Mouse (Mus musculus) kidney, adult 11 months (tissue): ENCODE results near the gene Pced1a.

Source experiments
- DNase-seq: peaks from one replicate; pipeline ENCODE4 v3.0.0; 2022

Pced1a gene

DNA sequence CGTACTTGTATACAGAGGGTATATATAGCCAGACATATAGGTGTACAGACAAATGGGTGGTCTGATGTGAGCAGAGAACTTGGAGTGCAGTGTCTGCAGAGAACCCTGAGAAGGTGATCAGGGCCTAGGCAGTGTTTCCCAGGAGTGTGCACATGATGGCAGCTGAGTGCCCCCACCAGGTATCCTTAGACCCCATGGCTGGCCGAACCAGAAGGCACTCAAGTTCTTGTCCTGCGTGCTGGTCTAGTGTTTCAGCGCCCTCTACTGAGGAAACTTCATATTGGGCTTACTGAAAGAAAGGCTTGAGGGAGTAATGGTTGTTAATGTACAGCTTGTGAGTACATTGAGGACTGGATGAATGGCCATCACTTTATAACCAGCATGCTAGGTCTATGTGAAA lies 8.7 kb upstream of the Pced1a start:
- no peak for DNase-seq

GRCm38 (mm10) chr2:130432157-130432556 lies 7.7 kb upstream of the Pced1a start:
- DNase-seq, result no peak

DNA sequence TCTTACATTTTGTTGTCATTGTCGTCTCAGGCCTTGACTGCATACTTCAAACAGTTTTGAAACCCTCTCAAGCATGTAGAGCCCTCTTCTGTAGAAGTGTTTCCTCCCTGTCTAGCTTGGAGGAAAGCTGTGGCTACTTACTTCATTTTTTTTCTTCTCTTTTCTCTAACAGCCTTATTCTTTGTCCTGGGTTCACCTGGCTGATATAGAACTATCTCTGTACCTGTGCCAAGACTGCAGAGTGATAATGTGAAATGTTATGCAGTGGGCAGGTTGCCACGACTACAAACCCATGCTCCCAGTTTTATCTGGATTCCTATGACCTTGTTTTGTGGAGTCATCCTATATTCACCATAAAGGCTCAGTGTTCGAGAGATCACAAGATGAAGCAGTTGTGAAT lies 6.0 kb upstream of the Pced1a start:
- DNase-seq, result no peak

DNA sequence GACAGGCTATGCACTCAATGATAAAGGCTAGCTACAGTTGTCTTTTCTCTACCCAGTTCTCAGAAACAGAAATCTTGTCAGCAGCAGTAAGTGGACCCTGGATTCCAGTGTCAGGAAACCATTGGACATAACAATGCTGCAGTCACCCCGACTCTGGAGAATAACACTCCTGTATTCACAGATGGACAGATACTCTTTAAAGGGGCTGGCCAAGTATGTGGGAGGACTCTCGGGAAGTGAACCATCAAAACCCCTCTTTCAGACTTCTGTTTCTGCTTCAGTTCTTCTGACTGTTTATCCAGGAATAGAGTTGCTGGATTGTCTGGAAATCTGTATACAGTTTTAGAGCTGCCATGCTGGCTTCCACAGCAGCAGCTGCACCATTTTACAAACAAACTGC lies 5.3 kb upstream of the Pced1a start:
- DNase-seq, result no peak

DNA sequence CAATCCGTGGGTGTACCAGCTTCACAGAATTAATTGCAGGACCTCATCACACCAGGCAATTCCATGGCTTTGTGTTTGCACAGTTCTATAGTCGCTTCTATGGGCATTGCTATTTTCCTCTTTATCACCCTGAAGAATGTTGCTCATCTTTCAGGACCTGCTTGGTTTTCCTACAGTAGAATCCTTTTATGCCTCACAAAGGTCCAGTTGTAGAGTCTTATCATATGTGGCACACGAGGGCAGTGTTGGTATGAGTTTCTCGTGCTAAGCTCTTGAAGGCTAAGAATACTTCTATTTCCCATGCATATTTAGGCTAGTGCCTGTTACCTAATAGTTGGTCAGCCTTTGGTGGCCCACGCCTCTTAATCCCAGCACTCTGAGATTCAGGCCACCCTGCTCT lies 611 bp upstream of the Pced1a start:
- DNase-seq, result no peak

DNA sequence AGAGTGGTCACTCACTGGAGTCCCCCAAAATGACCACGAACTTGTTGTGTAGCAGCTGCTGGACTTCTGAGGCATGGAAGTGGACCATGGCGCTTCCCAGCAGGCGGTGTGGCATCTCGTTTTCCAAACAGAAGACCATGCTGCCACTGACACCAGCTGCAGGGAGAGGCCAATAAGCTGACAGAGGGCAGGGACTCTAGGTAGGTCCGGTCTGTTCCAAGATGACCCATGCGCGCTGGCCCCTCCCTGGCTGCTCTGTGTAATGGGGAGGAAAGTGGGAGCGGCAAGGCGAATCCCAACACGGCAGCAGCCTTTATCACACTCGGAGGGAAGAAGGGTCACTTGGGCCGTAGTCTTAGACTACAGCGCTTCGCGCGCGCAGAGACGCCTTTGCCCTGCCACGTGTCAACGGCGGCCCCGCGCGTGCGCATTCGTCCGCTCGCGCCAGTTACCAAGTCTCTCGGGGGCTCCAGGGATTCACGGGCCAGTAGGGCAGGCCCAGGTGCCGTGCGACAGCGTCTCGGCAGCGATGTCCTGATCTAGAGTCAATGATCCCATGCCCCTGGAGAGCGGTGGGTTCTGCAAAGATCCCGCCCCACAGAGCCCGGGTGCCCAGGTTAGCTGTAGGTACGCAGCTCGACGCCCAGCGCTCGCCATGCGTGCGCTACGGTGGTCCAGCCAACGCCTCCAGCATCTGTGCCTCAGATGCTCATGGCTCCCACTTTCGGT lies 940 bp downstream of the Pced1a start:
- peak; percentile 72 for DNase-seq

GRCm38 (mm10) chr2:130421781-130422620 lies 2.5 kb downstream of the Pced1a start:
- DNase-seq, result no peak

DNA sequence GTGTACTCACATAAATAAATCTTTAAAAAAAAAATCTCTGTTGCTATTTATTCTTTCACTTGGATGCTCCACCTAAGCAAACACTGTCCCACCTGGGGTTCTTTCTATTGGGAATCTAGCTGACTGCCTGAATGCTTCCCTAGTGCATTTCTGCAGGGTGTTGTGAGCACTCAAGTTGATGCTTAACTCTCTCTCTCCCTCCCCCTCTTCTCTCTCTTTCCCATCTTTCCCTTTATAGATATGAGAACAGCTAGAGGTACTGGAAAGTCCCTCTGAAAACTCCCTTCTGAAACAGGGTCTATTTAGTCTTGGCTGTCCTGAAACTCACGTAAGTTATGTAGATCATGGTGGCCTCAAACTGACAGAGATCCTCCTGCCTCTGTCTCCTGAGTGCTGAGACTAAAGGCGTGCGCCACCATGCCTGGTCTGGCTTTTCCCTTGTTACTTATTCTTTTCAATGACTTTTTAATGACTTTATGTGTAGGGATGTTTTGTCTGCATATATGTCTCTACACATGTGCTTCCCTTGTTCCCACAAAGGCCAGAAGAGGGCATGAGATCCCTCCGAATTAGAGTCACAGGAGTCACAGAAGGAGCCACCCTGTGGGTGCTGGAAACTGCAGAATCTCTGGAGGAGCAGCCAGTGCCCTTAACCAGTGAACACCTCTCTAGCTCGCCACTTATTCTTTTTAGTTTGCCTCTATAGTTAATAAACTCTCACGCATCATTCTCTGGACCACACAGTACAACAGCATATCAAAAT lies 10.2 kb downstream of the Pced1a start:
- DNase-seq, result no peak

DNA sequence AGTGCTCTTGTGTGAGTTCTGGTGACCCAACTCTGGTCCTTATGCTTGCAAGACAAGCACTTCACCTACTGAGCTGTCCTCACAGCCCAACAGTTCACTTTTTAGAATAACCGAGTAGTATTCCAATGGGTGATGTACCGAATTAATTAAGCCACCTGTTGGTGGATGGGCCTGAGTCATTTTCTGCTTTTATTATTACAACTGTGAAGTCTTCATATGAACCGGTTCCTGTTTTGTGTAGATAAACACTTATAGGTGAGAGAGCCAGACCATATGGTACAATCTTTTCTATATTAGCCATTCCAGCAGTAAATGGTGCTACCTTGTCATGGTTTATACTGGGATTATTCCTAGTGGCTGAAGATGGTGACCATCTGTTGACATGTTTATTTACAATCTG lies 11.7 kb downstream of the Pced1a start:
- DNase-seq, result no peak

DNA sequence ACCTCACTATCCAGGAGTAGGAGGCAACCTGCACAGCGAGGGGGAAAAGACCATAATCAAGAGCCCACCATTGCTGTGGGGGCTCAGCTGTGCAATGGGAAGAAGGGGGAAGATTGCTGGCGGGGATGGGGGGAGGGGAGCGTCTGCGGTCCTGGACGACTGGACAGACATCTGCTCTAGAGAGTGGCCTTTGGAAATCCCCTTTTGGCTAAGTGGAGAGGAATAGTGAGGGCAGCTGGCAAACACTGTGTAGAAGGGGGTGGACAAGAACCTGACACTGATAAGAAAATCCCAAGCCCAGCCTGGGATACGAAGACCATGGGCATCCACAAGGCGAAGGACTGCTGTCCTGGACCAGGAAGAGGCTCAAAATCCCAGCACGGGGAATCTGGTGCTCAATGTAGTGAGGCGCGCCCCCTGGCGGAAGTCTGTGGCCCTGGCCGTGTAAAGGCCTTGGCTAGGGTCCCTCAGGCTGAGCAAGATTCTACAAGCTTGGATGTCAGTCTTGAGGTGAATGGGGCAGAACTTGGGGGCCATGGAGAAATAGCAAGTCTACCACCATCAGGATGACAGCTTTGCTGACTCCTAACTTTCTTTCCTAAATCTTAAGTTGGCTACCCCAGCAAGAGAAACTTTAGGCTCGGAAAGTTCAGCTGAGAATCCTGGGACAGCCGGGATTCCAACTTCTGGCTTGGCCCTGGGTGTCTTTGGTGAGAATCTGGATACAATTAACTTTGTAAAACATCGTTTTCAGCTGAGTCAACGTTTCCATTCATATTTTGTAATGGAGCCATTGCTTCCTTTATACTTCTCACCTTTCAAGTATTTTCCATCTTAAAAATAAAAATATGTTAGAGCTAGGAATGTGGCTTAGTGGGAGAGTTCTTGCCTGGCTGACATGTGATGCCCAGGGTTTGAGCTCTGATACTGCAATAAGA lies 12.7 kb downstream of the Pced1a start:
- DNase-seq, result peak; percentile 63

- no peak for DNase-seq
Measured at GRCm38 (mm10) chr2:130408194-130408593, 16.3 kb downstream of the Pced1a start.

DNA sequence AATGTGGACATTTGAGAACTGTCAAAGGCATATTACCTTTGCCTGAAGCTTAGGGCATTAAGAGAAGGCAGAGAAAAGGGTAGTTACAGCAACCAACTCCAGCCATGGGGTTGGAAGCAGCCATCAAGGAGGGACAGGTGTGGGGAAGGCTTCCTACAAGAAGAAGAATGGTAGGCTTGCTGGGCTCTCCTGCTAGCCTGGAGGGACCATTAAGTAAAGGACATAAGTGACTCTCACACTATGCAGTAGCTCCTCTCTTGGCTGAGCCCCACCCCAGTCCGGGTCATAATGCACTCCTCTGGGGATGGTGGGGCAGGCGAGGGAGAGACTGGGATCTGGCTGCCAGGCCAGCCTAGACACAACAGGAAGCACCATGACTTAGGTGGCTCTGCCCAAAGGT lies 18.3 kb downstream of the Pced1a start, which contains the start of gene Tmem239:
Gene Tmem239 (plus strand): TSS at position 301 of the 400 bp plus-strand sequence.
- no peak for DNase-seq

- DNase-seq, result no peak
Measured at GRCm38 (mm10) chr2:130404939-130405338, 19.6 kb downstream of the Pced1a start, which contains the start of the genes Gm28372 and 1700020A23Rik. TSS of gene Gm28372 (plus strand) at chr2:130405239. TSS of gene 1700020A23Rik (plus strand) at chr2:130405259.

GRCm38 (mm10) chr2:130401891-130402290 lies 22.6 kb downstream of the Pced1a start:
- no peak for DNase-seq

DNA sequence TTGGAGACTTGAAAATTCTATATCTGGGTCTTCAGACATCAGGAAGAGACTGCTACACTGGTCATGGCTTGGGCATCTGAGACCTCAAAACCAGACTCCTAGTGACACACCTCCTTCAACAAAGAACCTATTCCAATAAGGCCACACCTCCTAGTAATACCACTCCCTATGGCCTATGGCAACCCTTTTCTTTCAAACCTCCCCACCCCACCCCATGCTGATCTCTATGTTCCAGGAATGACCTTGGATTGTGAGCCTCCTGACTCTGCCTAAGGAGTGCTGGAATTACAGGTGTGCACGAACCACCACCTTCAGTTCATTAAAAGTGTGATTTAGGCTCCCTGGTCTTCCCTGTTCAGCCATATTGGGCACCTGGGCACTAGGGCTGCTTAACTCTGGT lies 24.5 kb downstream of the Pced1a start:
- DNase-seq, result no peak

DNA sequence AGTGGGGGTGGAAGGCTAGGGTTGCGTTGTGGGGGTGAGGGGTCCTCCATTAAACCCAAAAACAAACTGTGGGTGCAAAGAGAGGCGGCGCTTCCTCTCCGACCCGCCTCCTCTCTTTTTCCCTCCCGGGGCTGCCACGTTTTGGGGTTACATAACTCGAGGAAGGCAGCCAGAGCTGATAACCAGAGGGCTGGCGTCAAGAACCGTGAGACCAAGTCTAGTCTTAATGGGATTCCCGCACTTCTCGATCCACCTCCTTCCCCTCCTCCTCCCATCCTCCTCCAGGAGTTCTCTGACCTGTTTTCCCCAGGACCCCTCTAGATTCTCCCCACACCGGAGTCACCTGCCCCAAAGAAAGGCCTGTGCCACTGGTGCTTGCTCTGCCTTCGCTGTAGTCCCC lies 26.4 kb downstream of the Pced1a start:
- no peak for DNase-seq

DNA sequence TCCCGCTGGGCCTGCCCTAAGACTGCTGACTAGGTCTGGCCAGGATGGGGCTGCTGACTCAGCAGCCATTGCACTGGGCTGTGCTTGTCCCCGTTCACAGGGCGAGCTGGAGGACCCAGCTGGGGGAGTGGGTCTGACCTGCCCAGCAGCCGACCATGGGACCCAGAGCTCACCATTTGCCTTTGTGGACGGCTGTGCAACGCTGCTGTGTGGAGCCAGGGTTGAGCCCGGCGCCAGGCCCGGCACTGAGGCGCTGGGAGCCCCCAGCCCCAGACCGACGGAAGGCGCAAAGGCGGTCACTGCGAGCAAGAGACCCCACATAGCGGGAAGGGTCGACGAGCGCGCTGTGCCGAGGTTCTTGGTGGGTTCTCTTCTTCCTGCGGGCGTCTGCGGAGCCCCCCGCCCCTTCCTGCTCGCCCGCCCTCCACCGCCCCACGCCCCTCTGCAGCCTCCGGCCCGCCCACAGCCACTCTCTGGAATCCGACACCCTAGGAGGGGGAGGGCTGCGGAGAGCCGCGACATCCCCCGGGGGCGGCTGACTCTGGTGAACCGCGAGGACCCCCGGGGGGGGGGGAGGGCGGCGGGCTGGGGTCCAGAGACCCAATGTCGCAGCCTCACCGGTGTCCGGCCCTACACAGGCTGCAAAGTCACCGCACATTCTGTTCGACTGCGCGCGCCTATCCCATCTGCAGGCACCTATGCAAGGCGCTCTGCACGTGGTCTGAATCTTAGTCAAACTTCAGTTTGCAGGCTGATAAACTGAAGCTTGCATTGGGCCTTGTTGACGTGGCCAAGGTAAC lies 27.1 kb downstream of the Pced1a start, which contains the start of gene Cpxm1:
Gene Cpxm1 (minus strand): TSS at position 389 of the 800 bp plus-strand sequence.
- no peak for DNase-seq

DNA sequence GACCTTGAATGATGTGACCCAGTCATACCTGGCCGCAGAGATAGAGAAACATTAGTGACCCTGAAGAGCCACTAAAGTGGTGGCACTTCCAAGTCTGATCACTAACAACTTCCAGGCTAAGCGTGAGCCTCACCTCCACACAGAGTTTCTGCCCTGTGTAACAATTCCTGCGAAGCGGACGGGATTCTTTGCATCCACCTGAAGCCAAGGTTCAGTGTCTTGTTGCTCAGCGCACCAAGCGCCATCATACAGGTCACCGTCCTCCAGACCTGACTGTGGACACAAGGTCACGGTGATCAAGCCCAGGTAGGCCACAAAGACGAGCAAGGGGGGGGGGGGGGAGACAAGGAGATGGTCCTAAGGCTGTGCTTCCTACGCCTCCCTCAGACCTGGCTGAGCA lies 28.8 kb downstream of the Pced1a start:
- no peak for DNase-seq

DNA sequence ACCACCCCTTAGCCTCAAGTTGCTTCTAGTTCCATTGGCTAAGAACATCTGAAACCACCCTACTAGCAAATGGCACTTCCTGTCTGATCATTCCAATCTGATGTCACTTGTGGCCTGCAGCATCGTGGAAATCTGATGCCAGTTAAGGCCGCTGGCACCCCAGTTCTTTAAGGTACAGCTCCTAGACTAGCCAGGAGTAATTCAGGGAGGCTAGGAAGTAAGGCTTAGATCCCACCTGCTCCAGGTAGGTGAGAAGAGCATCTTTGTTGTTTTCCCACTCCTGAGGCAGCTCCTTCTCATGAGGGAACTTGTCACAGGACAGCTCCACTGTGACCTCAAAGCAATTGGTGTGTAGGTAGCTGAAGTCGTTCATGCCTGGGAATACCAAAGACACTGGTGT lies 31.7 kb downstream of the Pced1a start:
- DNase-seq, result no peak

GRCm38 (mm10) chr2:130390993-130391625 lies 33.4 kb downstream of the Pced1a start:
- DNase-seq, result no peak

- DNase-seq, result no peak
Measured at GRCm38 (mm10) chr2:130388796-130389195, 35.7 kb downstream of the Pced1a start.
